Mouse (Mus musculus): ENCODE results near the gene Arfgef2. TPM values are rescaled to one million over a fixed set of nuclear protein-coding genes. Genes with fewer than 3 reads are reported as not detected.
A peak's percentile ranks its signal among the peaks of the same experiment; 100 is the strongest.

The Arfgef2 gene
- total and polyA plus RNA-seq, 3 experiments = 9.2 to 18.7 (median 11.2) TPM

DNA sequence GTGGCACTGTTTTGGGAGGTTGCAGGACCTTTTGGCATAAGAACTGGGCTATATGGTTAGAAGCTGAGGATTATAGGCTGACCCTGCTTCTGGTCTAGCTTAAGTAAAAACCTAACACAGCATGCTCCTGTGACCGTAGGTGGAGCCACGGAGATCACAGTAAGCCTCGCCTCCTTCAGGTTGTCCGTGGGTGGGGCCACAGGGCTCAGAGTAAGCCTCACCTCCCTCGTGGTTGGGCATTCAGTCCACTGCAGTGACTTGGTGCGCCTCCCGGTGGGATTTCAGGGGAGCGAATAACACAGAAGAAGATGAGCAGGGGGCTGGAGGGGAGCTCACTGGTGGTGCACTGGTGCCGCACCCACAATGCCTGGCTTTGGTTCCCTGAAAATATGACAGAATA is 37.8 kb upstream of the Arfgef2 start:
- Histone ChIP-seq H3K79me2 (replicated peaks; ENCODE audit: control insufficient read depth, extremely low read depth, insufficient read depth, poor library complexity, severe bottlenecking) (no peaks in the 10 kb centered on the region), H3K9ac (ENCODE audit: insufficient read depth, low read depth) (no peak overlapping the region), H3K27ac (ENCODE audit: insufficient read depth, low read depth) (no peak overlapping the region), H3K4me3 (replicated peaks in 1 of 3; ENCODE audit: low read depth in 2 of 3, low read length in 2 of 3, poor library complexity in 1 of 3) (no peak overlapping the region), H3K27me3 (replicated peaks) (no peaks in the 10 kb centered on the region), H3K4me1 (ENCODE audit: control insufficient read depth in 1 of 2, insufficient read depth in 2 of 2) (peaks cover 5 to 10% of the 10 kb centered on the region in 2 experiments; a peak in 2 of 4 replicates), H3K9me3 (replicated peaks; ENCODE audit: low read length) (no peaks in the 10 kb centered on the region), H3K36me3 (replicated peaks in 1 of 2; ENCODE audit: control insufficient read depth in 1 of 2, insufficient read depth in 1 of 2, low read length in 1 of 2) (no peaks in the 10 kb centered on the region), H3K4me2 (ENCODE audit: insufficient read depth, low read depth, poor library complexity, severe bottlenecking) (no peak overlapping the region)
- dilution Hi-C loops (cut with MboI; ENCODE audit: extremely low pct_ligation_motif_present, extremely low pct_unique_long_range_greater_than_20kb, low sequenced_read_pairs) (no loop called here), in situ Hi-C loops (cut with MboI; ENCODE audit: low pct_ligation_motif_present, low pct_unique_long_range_greater_than_20kb, low sequenced_read_pairs) (no loop called here)
- peak in 1 of 2 experiments; percentile 22; a peak in 1 of 4 replicates for TF ChIP-seq CTCF (conservative IDR thresholded peaks at IDR 0.05 in 1 of 2, IDR thresholded peaks at IDR 0.05 in 1 of 2; ENCODE audit: low read depth in 2 of 2, low read length in 2 of 2)
- peak; percentile 5 for TF ChIP-seq RAD21 (IDR thresholded peaks at IDR 0.05; ENCODE audit: low read depth, low read length)
- no peak for TF ChIP-seq UBTF (IDR thresholded peaks at IDR 0.05; ENCODE audit: low read depth, low read length)
- TF ChIP-seq SMC3 (IDR thresholded peaks at IDR 0.05; ENCODE audit: low read depth, low read length) = peak; percentile 20
- DNase-seq (ENCODE audit: extremely low read depth) = no peak

DNA sequence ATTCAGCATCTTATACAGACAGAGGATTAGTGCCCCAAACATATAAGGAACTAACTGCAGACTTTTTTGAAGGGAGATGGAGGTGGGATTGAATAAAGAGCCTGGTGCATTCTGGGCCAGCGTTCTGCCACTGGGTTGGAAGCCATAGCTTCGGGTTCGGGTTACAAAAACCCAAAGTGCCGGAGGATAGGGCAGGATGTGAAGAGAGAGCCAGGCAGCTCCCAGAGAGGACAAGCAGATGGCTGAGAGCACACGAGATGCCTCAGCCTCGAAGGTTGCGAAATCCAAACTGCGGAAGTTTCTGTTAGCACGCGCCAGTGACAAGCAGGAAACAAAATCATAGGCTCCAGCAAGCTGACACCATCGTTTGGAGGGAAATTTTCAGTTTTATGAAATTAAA is 34.0 kb upstream of the Arfgef2 start:
- H3K79me2 ChIP-seq (replicated peaks; ENCODE audit: control insufficient read depth, extremely low read depth, insufficient read depth, poor library complexity, severe bottlenecking) = no peaks in the 10 kb centered on the region
- no peaks in the 10 kb centered on the region for H3K27me3 ChIP-seq (replicated peaks)
- peaks cover 2 to 25% of the 10 kb centered on the region in 2 experiments; a peak in 3 of 4 replicates for H3K4me1 ChIP-seq (ENCODE audit: control insufficient read depth in 1 of 2, insufficient read depth in 2 of 2)
- dilution Hi-C loops (cut with MboI; ENCODE audit: extremely low pct_ligation_motif_present, extremely low pct_unique_long_range_greater_than_20kb, low sequenced_read_pairs) (no loop called here), in situ Hi-C loops (cut with MboI; ENCODE audit: low pct_ligation_motif_present, low pct_unique_long_range_greater_than_20kb, low sequenced_read_pairs) (loop anchor here (5.0 kb wide), 1 partner anchor 54 kb away; no protein-coding TSS in a partner anchor)
- H3K4me3 ChIP-seq (replicated peaks in 1 of 3; ENCODE audit: low read depth in 2 of 3, low read length in 2 of 3, poor library complexity in 1 of 3) = no peak overlapping the region
- no peak overlapping the region for H3K27ac ChIP-seq (ENCODE audit: insufficient read depth, low read depth)
- no peaks in the 10 kb centered on the region for H3K36me3 ChIP-seq (replicated peaks in 1 of 2; ENCODE audit: control insufficient read depth in 1 of 2, insufficient read depth in 1 of 2, low read length in 1 of 2)
- no peak overlapping the region for H3K9ac ChIP-seq (ENCODE audit: insufficient read depth, low read depth)
- no peak for TF ChIP-seq NELFE (IDR thresholded peaks at IDR 0.05; ENCODE audit: low read depth, low read length)
- no peak for TF ChIP-seq ELF1 (IDR thresholded peaks at IDR 0.05; ENCODE audit: low read depth, low read length)
- no peak for TF ChIP-seq TCF12 (IDR thresholded peaks at IDR 0.05; ENCODE audit: low read depth, low read length)
- TF ChIP-seq CHD1 (IDR thresholded peaks at IDR 0.05; ENCODE audit: low read depth, low read length) = no peak
- TF ChIP-seq SIN3A (IDR thresholded peaks at IDR 0.05; ENCODE audit: low read length) = no peak
- no peak for TF ChIP-seq TBP (conservative IDR thresholded peaks at IDR 0.05; ENCODE audit: low read depth, low read length)
- no peak for TF ChIP-seq ETS1 (conservative IDR thresholded peaks at IDR 0.05; ENCODE audit: low read depth, low read length)
- TF ChIP-seq UBTF (IDR thresholded peaks at IDR 0.05; ENCODE audit: low read depth, low read length) = no peak
- TF ChIP-seq MAFK (IDR thresholded peaks at IDR 0.05; ENCODE audit: insufficient replicate concordance, low read length) = no peak
- no peak for TF ChIP-seq IRF4 (IDR thresholded peaks at IDR 0.05; ENCODE audit: low read depth, low read length)
- no peak for TF ChIP-seq ZMIZ1 (IDR thresholded peaks at IDR 0.05; ENCODE audit: low read depth, low read length)
- no peak for TF ChIP-seq USF2 (conservative IDR thresholded peaks at IDR 0.05; ENCODE audit: low read depth, low read length)
- H3K4me2 ChIP-seq (ENCODE audit: insufficient read depth, low read depth, poor library complexity, severe bottlenecking) = no peak overlapping the region
- no peaks in the 10 kb centered on the region for H3K9me3 ChIP-seq (replicated peaks; ENCODE audit: low read length)
- DNase-seq (ENCODE audit: extremely low read depth) = no peak
